Mouse (Mus musculus) midbrain, postnatal 0 days (tissue): ENCODE measurements around the gene Calm3. TPM values are rescaled to one million over a fixed set of nuclear protein-coding genes. Genes with fewer than 3 reads are reported as not detected.
A peak's percentile ranks its signal among the peaks of the same experiment; 100 is the strongest.

Experiments used
- ATAC-seq: fragments of 200-750 bp; cut with Nextera tagmentation; 2 replicates; pipeline ENCODE4 v1.8.0; 2017; ENCODE audit warnings: moderate number of reproducible peaks, mild to moderate bottlenecking, moderate TSS enrichment, moderate library complexity; ENCODE audit not compliant: low FRiP score
- DNase-seq: peaks from one replicate; pipeline ENCODE4 v3.0.0-alpha.2; 2015; ENCODE audit warnings: low spot score
- H3K27ac ChIP-seq: fragments of 300-500 bp; sonication (generic); 2 replicates; pipeline ENCODE4 v1.5.1; 2014; ENCODE audit warnings: low read depth, mild to moderate bottlenecking, low read length, mixed read lengths
- H3K27me3 ChIP-seq: fragments of 300-500 bp; sonication (generic); 2 replicates; pipeline ENCODE4 v1.6.1; 2014; ENCODE audit warnings: low read length, control low read depth, mixed read lengths; ENCODE audit not compliant: insufficient read depth
- H3K36me3 ChIP-seq: fragments of 300-500 bp; sonication (generic); 2 replicates; pipeline ENCODE4 v1.6.1; 2014; ENCODE audit warnings: low read length, control low read depth, mixed read lengths; ENCODE audit not compliant: insufficient read depth
- H3K4me1 ChIP-seq: fragments of 300-500 bp; sonication (generic); 2 replicates; pipeline ENCODE4 v1.6.1; 2014; ENCODE audit warnings: mild to moderate bottlenecking, control low read depth, antibody characterized with exemption, low read length, mixed read lengths; ENCODE audit not compliant: insufficient read depth
- H3K4me2 ChIP-seq: fragments of 300-500 bp; sonication (generic); 2 replicates; pipeline ENCODE4 v1.6.1; 2014; ENCODE audit warnings: low read depth, mild to moderate bottlenecking, low read length, mixed read lengths; ENCODE audit not compliant: poor library complexity, severe bottlenecking
- H3K4me3 ChIP-seq: fragments of 300-500 bp; sonication (generic); 2 replicates; pipeline ENCODE4 v1.5.1; 2014; ENCODE audit warnings: low read depth, mild to moderate bottlenecking, low read length, moderate library complexity
- H3K9ac ChIP-seq: fragments of 300-500 bp; sonication (generic); replicated peaks from 2 replicates; pipeline ENCODE4 v1.6.1; 2014; ENCODE audit warnings: mild to moderate bottlenecking, low read length, moderate library complexity, mixed read lengths; ENCODE audit not compliant: poor library complexity, severe bottlenecking
- H3K9me3 ChIP-seq: fragments of 300-500 bp; sonication (generic); 2 replicates; pipeline ENCODE4 v1.6.1; 2016; ENCODE audit warnings: low read length, control low read depth
- CTCF ChIP-seq: IDR thresholded peaks from 2 replicates; pipeline ENCODE4 v1.5.1; 2016; ENCODE audit warnings: antibody characterized with exemption, mild to moderate bottlenecking
- WGBS: fragments of 180-500 bp; shearing (Covaris S2); extraction: QIAGEN DNeasy Blood & Tissue Kit; methylation state at CpG from one replicate; pipeline ENCODE4 v1.1.7; 2014; 5-methylcytosine and 5-hydroxymethylcytosine counted together
- polyA plus RNA-seq: library from polyadenylated mRNA; unstranded; fragments of >200 nt; fragmentation: Nextera tagmentation; extraction: Ambion mirVana; gene quantifications from 2 replicates; pipeline ENCODE4 v1.2.1, GENCODE M21; 2015
- total RNA-seq: library from RNA; depleted of rRNA; stranded (reverse); fragments of >200 nt; gene quantifications from 2 replicates; pipeline ENCODE4 v1.2.3, GENCODE M21; 2014

Gene Calm3
- total and polyA plus RNA-seq, 2 experiments from 2014 or later, result 467 to 1,985 TPM

- TF ChIP-seq CTCF, result peak; percentile 92
- H3K36me3 ChIP-seq, result no peaks in the 10 kb centered on the region
- H3K4me3 ChIP-seq, result no peak overlapping the region
- H3K4me2 ChIP-seq, result no peak overlapping the region; the same call in 1 of the 2 replicates
- WGBS, result 24% methylated on average over 14 of the region's 14 CpGs
- H3K9ac ChIP-seq, result no peak overlapping the region
- DNase-seq (peak; percentile 89), ATAC-seq (peak; percentile 57; the same call in 1 of the 2 replicates)
- no peaks in the 10 kb centered on the region for H3K27me3 ChIP-seq
- peak overlapping the region; percentile 83 for H3K27ac ChIP-seq
- H3K9me3 ChIP-seq, result no peaks in the 10 kb centered on the region
- peaks cover 4% of the 10 kb centered on the region; the same call in 1 of the 2 replicates for H3K4me1 ChIP-seq
Observed at GRCm38 (mm10) chr7:16932704-16933577, 9.0 kb upstream of the Calm3 start.

- 15% methylated on average over 14 of the region's 14 CpGs for WGBS
- peak; percentile 95 for DNase-seq
- H3K27ac ChIP-seq, result peak overlapping the region; percentile 83
- no peaks in the 10 kb centered on the region for H3K27me3 ChIP-seq
- peaks cover 4% of the 10 kb centered on the region; the same call in 1 of the 2 replicates for H3K4me1 ChIP-seq
- H3K9ac ChIP-seq, result no peak overlapping the region
- no peaks in the 10 kb centered on the region for H3K36me3 ChIP-seq
- H3K9me3 ChIP-seq, result no peaks in the 10 kb centered on the region
- ATAC-seq, result peak; percentile 65
- TF ChIP-seq CTCF, result peak; percentile 96
- H3K4me2 ChIP-seq, result no peak overlapping the region
- H3K4me3 ChIP-seq, result no peak overlapping the region
Observed at GRCm38 (mm10) chr7:16931968-16932627, 8.2 kb upstream of the Calm3 start.

GRCm38 (mm10) chr7:16930850-16931249 is 6.9 kb upstream of the Calm3 start:
- peak; percentile 84 for DNase-seq
- TF ChIP-seq CTCF, result peak; percentile 87
- H3K4me3 ChIP-seq, result no peak overlapping the region
- 10% methylated on average over 1 of the region's 1 CpGs for WGBS
- H3K27me3 ChIP-seq, result no peaks in the 10 kb centered on the region
- no peak overlapping the region for H3K9ac ChIP-seq
- H3K4me1 ChIP-seq, result peaks cover 4% of the 10 kb centered on the region; the same call in 1 of the 2 replicates
- no peak overlapping the region for H3K4me2 ChIP-seq
- no peak for ATAC-seq
- H3K27ac ChIP-seq, result 0 out of 2 replicates have a peak overlapping the region, but pooled peaks have one; percentile 34
- H3K36me3 ChIP-seq, result no peaks in the 10 kb centered on the region
- H3K9me3 ChIP-seq, result no peaks in the 10 kb centered on the region

GRCm38 (mm10) chr7:16928341-16928740 is 4.4 kb upstream of the Calm3 start:
- Histone ChIP-seq H3K4me2 (no peak overlapping the region), H3K4me1 (no peaks in the 10 kb centered on the region), H3K9ac (no peak overlapping the region), H3K36me3 (no peaks in the 10 kb centered on the region), H3K9me3 (no peaks in the 10 kb centered on the region), H3K27ac (no peak overlapping the region), H3K4me3 (no peak overlapping the region), H3K27me3 (no peaks in the 10 kb centered on the region)
- peak; percentile 19; the same call in 1 of the 2 replicates for TF ChIP-seq CTCF
- no peak for DNase-seq
- ATAC-seq, result no peak
- 54% methylated on average over 2 of the region's 2 CpGs for WGBS

- no peaks in the 10 kb centered on the region for H3K27me3 ChIP-seq
- peak overlapping the region; percentile 92 for H3K4me3 ChIP-seq
- TF ChIP-seq CTCF, result no peak
- DNase-seq (peak; percentile 42), ATAC-seq (peak; percentile 3; the same call in 1 of the 2 replicates)
- peak overlapping the region; percentile 98 for H3K27ac ChIP-seq
- under 1% methylated on average over 28 of the region's 57 CpGs for WGBS
- H3K36me3 ChIP-seq, result peaks cover 6% of the 10 kb centered on the region
- peak overlapping the region; percentile 95 for H3K4me2 ChIP-seq
- no peaks in the 10 kb centered on the region for H3K9me3 ChIP-seq
- H3K9ac ChIP-seq, result peak overlapping the region; percentile 97
- peaks cover 9% of the 10 kb centered on the region; the same call in 1 of the 2 replicates for H3K4me1 ChIP-seq
Observed at GRCm38 (mm10) chr7:16923283-16924036, 454 bp downstream of the Calm3 start.
